Mouse (Mus musculus) heart, adult 2 months (tissue): ENCODE measurements around the gene Hbb-bs.

Experiments
- CTCF ChIP-seq: fragments of 200-600 bp; IDR thresholded peaks from 2 replicates; pipeline ENCODE4 v1.8.1; 2022; ENCODE audit warnings: antibody characterized with exemption, mild to moderate bottlenecking, moderate library complexity
- POLR2A ChIP-seq: fragments of 200-500 bp; IDR thresholded peaks from 2 replicates; pipeline ENCODE4 v1.6.1; 2011; ENCODE audit warnings: mild to moderate bottlenecking, low read depth, low read length, control low read depth; ENCODE audit not compliant: insufficient read depth

DNA sequence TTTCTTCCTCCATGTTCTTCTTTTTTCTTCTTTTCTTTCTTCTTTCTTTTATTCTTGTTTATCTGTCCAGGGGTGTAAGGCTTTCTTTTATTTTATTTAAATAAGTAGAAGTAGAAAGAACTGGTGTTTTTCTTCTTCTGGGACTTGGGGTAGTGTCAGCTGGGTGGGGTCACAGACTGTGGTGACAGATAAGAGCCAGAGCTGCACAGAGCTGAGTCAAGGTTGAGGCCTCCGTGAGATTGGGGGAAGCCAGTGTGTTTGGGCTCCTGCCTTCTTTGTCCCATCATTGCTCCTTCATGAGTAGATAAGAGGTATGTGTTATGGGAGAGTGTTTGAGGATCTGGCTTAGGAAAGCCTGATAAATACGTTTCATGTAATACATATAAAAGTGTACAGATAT is 31.2 kb upstream of the Hbb-bs start:
- no peak for TF ChIP-seq CTCF
- no peak for TF ChIP-seq POLR2A
